Mouse (Mus musculus) heart, embryonic 14.5 days (tissue): ENCODE data around the gene Med16. TPM values are rescaled to one million over a fixed set of nuclear protein-coding genes. Genes with fewer than 3 reads are reported as not detected.

Experiments
- ATAC-seq: fragments of 200-750 bp; cut with Nextera tagmentation; 2 replicates; pipeline ENCODE4 v1.8.0; 2017; ENCODE audit warnings: low read depth, moderate TSS enrichment; ENCODE audit not compliant: insufficient number of reproducible peaks, insufficient read depth, low FRiP score
- H3K27ac ChIP-seq, 2 experiments: fragments of 200-500 bp in 1 of 2; fragments of 300-500 bp in 1 of 2; sonication (generic) in 1 of 2; replicated peaks in 1 of 2; 2 replicates each; pipeline ENCODE4 v1.5.1; 2012 to 2014; ENCODE audit warnings: low read depth in 2 of 2, low read length in 2 of 2, control low read depth in 1 of 2, mild to moderate bottlenecking in 1 of 2, mixed read lengths in 1 of 2; ENCODE audit not compliant: control insufficient read depth in 1 of 2, insufficient read depth in 1 of 2
- H3K27me3 ChIP-seq: fragments of 300-500 bp; sonication (generic); 2 replicates; pipeline ENCODE4 v1.6.1; 2014; ENCODE audit warnings: mild to moderate bottlenecking, low read length, control low read depth; ENCODE audit not compliant: control insufficient read depth, insufficient read depth
- H3K36me3 ChIP-seq: fragments of 300-500 bp; sonication (generic); 2 replicates; pipeline ENCODE4 v1.6.1; 2014; ENCODE audit warnings: mild to moderate bottlenecking, control low read depth, low read length, mixed read lengths; ENCODE audit not compliant: control insufficient read depth, insufficient read depth
- H3K4me1 ChIP-seq, 2 experiments: fragments of 200-500 bp in 1 of 2; fragments of 300-500 bp in 1 of 2; sonication (generic) in 1 of 2; 2 replicates each; pipeline ENCODE4 v1.6.1; 2012 to 2014; ENCODE audit warnings: low read length in 2 of 2, control low read depth in 1 of 2, mixed read lengths in 1 of 2; ENCODE audit not compliant: control insufficient read depth in 2 of 2, insufficient read depth in 2 of 2
- H3K4me2 ChIP-seq: fragments of 300-500 bp; sonication (generic); 2 replicates; pipeline ENCODE4 v1.6.1; 2014; ENCODE audit warnings: mild to moderate bottlenecking, low read length
- H3K4me3 ChIP-seq, 2 experiments: fragments of 200-500 bp in 1 of 2; fragments of 300-500 bp in 1 of 2; sonication (generic) in 1 of 2; 2 replicates each; pipeline ENCODE4 v1.5.1; 2012 to 2014; ENCODE audit warnings: low read length in 2 of 2, mild to moderate bottlenecking in 2 of 2, control low read depth in 1 of 2, low read depth in 1 of 2, moderate library complexity in 1 of 2; ENCODE audit not compliant: control insufficient read depth in 1 of 2, insufficient read depth in 1 of 2
- H3K9ac ChIP-seq: fragments of 300-500 bp; sonication (generic); 2 replicates; pipeline ENCODE4 v1.6.1; 2014; ENCODE audit warnings: mild to moderate bottlenecking, low read length
- H3K9me3 ChIP-seq: fragments of 300-500 bp; sonication (generic); 2 replicates; pipeline ENCODE4 v1.6.1; 2016; ENCODE audit warnings: low read length, control low read depth; ENCODE audit not compliant: control insufficient read depth
- WGBS: fragments of 180-500 bp; shearing (Covaris S2); extraction: QIAGEN DNeasy Blood & Tissue Kit; methylation state at CpG from one replicate; pipeline ENCODE4 v1.1.7; 2014; 5-methylcytosine and 5-hydroxymethylcytosine counted together
- polyA plus RNA-seq: library from polyadenylated mRNA; unstranded; fragments of >200 nt; fragmentation: Nextera tagmentation; extraction: Ambion mirVana; gene quantifications from 2 replicates; pipeline ENCODE4 v1.2.1, GENCODE M21; 2014

Med16 gene
- polyA plus RNA-seq, 1 experiment from 2014 or later = 34.7 TPM

DNA sequence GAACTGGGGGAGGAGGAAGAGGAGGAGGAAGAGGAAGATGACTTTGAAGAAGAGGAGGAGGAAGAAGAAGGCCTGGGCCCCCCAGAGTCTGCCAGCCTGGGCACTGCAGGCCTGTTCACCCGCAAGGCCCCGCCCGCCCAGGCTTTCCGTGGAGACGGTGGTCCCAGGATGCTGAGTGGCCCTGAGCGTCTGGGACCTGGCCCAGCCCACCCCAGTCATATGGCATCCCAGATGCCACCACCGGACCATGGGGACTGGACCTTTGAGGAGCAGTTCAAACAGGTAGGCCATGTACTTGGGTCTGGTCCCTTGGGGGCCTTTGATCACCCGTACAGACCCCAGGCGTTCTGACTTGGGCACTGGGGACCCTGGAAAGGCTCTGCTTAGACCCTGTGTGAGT lies 23.1 kb upstream of the Med16 start:
- H3K9ac ChIP-seq = peak overlapping the region; percentile 13; the same call in 1 of the 2 replicates
- H3K27ac ChIP-seq = no peak overlapping the region
- H3K4me2 ChIP-seq = no peak overlapping the region
- no peak overlapping the region for H3K4me3 ChIP-seq
- ATAC-seq = no peak
- H3K27me3 ChIP-seq = no peaks in the 10 kb centered on the region
- H3K4me1 ChIP-seq = peaks cover 37 to 60% of the 10 kb centered on the region in 2 experiments
- 83% methylated on average over 9 of the region's 9 CpGs for WGBS
- H3K9me3 ChIP-seq = no peaks in the 10 kb centered on the region
- peaks cover 37% of the 10 kb centered on the region for H3K36me3 ChIP-seq

DNA sequence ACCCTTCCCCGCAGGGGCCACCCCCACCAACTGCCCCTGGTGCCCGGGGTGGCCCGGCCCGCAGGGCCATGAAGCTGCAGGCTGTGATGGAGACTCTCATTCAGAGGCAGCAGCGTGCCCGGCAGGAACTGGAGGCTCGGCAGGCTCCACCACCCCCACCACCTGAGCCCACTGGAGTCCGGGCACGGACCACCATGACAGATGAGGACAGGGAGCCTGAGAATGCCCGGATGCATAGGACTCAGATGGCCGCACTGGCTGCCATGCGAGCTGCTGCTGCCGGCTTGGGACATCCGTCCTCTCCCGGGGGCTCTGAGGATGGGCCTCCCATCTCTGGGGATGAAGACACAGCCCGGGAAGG lies 22.1 kb upstream of the Med16 start:
- ATAC-seq = no peak
- WGBS = 94% methylated on average over 16 of the region's 16 CpGs
- Histone ChIP-seq H3K9ac (no peak overlapping the region), H3K27ac (no peak overlapping the region), H3K36me3 (peaks cover 37% of the 10 kb centered on the region), H3K4me1 (peaks cover 34 to 58% of the 10 kb centered on the region in 2 experiments), H3K4me3 (no peak overlapping the region), H3K9me3 (no peaks in the 10 kb centered on the region), H3K4me2 (no peak overlapping the region), H3K27me3 (no peaks in the 10 kb centered on the region)

DNA sequence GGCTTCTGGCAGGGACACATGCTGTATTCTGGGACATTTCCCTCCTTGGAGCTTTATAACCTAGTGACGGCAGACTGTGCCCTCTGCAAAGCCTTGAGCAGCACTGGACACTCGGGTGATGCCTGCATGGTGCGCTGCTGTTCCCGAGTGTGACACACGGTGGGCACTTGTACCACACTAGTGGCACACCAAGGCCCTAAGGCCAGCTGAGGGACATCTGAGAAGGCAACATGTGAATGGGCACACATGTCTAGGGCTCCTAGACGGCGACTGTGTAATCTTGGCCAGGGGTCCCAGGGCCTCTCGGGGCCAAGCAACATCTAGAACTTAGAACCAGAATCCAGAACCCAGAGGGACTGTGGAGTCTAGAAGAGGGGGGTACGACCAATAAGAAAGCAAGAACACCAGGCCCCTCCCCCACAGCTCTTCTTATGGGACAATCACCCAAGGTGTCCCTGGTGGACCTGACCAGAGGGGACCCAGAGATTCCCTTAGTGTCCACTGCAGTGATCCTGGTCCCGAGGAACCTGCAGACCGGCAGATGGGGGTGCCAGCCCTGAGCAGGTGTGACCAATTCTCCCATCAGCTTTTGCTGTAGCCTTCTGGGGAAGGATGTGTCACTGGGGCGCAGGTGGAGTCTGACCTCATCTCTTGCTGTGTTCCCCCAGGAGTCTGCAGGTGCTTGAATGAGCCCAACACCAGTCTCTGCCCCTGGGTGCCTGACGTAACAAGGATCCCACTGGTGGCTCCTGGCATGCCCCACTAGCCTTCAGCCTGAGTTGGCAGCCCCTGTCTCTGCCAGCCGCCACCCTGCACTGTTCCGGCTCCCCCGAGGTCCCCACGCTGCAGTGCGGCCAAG lies 21.5 kb upstream of the Med16 start:
- no peak for ATAC-seq
- H3K4me2 ChIP-seq = no peak overlapping the region
- H3K4me1 ChIP-seq = peaks cover 32 to 57% of the 10 kb centered on the region in 2 experiments
- WGBS = 87% methylated on average over 18 of the region's 18 CpGs
- H3K9me3 ChIP-seq = no peaks in the 10 kb centered on the region
- H3K27ac ChIP-seq = no peak overlapping the region
- H3K27me3 ChIP-seq = no peaks in the 10 kb centered on the region
- H3K4me3 ChIP-seq = no peak overlapping the region
- H3K36me3 ChIP-seq = peaks cover 33% of the 10 kb centered on the region
- no peak overlapping the region for H3K9ac ChIP-seq

DNA sequence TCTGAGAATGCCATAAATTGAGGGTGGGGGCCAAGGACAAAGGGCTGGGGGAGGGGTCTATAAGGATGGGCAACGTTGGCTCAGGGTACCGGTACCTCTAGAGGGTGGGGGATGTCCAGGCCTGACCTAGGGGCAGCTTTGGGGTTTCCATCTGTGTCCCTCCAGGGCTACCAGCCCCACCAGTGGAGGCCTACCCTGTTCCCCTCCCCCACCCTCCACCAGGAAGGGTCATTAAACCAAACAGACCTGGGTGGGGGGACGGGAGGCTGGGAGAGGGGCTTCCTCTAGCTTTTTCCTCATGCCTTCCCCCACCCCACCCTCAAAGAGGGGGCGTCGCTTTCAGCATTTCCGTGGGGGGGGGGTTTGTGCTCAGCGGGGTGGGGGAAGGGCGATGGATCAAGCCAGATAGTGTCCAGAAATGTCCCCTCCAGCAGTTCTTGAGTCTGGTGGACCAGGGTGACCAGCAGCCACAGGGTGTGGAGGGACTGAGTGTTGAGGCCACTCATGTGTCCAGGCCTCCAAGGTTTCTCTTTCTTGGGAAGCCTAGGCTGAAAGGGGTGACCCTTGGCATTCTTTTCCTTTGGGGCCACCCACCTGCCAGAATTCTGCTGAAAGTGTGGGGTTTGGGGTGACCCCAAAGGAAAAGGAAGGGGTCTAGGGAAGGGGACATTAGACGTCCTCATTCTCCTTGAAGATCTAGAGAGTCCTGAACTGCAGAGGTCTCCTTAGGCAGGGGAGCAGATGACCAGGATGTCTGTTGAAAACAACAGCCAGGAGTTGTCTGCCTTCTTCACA lies 20.4 kb upstream of the Med16 start:
- WGBS = 20% methylated on average over 9 of the region's 9 CpGs

DNA sequence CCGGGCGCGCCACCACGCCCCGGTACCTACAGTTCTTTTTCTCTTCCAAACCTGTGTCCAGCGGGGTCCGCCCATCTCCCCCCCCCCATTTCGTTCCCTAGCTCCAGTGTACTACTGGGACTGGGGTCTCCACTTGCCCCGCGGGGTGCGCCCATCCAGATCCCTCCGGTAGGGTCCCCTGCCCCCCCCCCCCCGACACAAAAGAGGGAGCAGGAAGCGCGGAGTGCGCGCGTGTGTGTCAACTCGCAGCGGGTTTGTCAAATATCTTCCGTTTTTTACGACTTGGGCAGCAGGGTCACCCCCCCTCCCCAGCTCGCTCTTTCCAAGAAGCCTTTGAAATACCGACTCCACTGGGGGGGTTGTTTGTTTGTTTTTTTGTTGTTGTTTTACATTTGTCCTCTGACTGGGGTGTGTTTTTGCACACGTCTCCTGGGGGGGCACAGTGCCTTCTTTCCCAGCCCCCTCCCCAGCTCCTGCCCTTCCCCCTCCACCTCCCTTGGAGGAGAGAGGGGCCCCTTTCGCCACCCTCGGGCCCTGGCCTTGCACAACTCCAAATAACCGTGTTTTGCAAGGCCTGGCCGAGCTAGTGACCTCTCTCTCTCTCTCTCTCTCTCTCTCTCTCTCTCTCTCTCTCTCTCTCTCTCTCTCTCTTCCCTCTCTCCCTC lies 19.4 kb upstream of the Med16 start:
- Histone ChIP-seq H3K27ac (peak overlapping the region; percentile 88 to 94), H3K4me1 (peaks cover 20 to 42% of the 10 kb centered on the region in 2 experiments)
- WGBS = under 1% methylated on average over 29 of the region's 29 CpGs

More for the DNA sequence above, 20.4 kb upstream of the Med16 start:
- Histone ChIP-seq H3K9me3 (no peaks in the 10 kb centered on the region), H3K27ac (peak overlapping the region in 1 of 2 experiments; percentile 94; a peak in 2 of 4 replicates), H3K9ac (peak overlapping the region; percentile 95; the same call in 1 of the 2 replicates), H3K4me3 (peak overlapping the region; percentile 89 to 93; a peak in 3 of 4 replicates), H3K4me2 (peak overlapping the region; percentile 83), H3K27me3 (no peaks in the 10 kb centered on the region), H3K4me1 (peaks cover 29 to 51% of the 10 kb centered on the region in 2 experiments), H3K36me3 (peaks cover 27% of the 10 kb centered on the region)
- no peak for ATAC-seq

DNA sequence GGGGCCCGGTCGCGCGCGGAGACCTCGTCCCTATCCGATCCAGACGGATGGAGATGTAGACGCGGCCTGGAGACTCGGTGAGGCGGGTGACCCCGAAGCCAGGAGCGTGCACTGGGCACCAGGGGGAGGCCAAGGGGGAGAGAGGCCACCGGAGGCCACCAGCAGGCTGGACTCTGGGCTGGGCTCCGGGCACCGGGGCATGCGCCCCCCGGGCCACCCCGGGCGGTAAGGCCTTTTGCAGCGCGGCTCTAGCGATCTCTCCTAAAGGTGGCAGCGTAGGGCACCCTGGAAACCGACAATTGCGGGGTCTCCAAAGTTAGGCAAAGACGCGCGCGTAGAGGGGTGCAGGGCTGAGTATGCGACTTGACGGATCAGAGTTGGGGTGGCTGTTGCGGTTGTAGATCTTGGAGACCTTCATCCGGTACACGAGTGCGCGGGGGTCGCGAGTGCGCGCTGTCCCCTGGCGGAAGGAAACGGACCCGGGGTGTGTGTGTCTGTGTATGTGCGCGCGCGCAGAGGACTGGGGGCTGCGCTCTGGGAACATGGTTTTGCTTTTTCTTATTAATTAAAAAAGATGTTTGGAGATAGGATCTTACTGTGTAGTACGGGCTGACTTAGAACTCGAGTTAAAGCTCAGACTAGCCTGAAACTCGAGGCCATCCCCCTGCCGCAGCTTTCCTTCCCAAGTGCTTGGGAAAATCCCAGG lies 18.8 kb upstream of the Med16 start:
- Histone ChIP-seq H3K27ac (peak overlapping the region; percentile 88 to 94), H3K4me2 (peak overlapping the region; percentile 83), H3K27me3 (peaks cover 10% of the 10 kb centered on the region), H3K4me3 (peak overlapping the region; percentile 89 to 93), H3K4me1 (peaks cover 13 to 35% of the 10 kb centered on the region in 2 experiments), H3K36me3 (peaks cover 19% of the 10 kb centered on the region), H3K9me3 (no peaks in the 10 kb centered on the region), H3K9ac (peak overlapping the region; percentile 95)
- ATAC-seq = peak; percentile 44
- WGBS = under 1% methylated on average over 54 of the region's 54 CpGs

More for the DNA sequence above, 19.4 kb upstream of the Med16 start:
- peak overlapping the region; percentile 83 for H3K4me2 ChIP-seq
- peak overlapping the region; percentile 89 to 93 for H3K4me3 ChIP-seq
- no peak for ATAC-seq
- peaks cover 3% of the 10 kb centered on the region; the same call in 1 of the 2 replicates for H3K27me3 ChIP-seq
- H3K9me3 ChIP-seq = no peaks in the 10 kb centered on the region
- H3K9ac ChIP-seq = peak overlapping the region; percentile 95
- peaks cover 19% of the 10 kb centered on the region for H3K36me3 ChIP-seq
